Mouse (Mus musculus): ENCODE results near the gene Magea5.
"Not testable (repeated sequence)": the region's sequence is repeated elsewhere in the genome, so short reads cannot be mapped to it uniquely, and the experiment has no call there.

GRCm38 (mm10) chrX:155089693-155090092, 26.7 kb upstream of the Magea5 start, which contains the start of gene Magea1:
- TF ChIP-seq ZNF384 (IDR thresholded peaks at IDR 0.05; ENCODE audit: low read depth, low read length); CHD2 (IDR thresholded peaks at IDR 0.05; ENCODE audit: low read depth, low read length); HCFC1 (IDR thresholded peaks at IDR 0.05; ENCODE audit: borderline replicate concordance, insufficient read depth, low read length): not testable (repeated sequence)

Measured in ES-E14 (cell line).